Mouse (Mus musculus) urinary bladder, adult 18-20 months (tissue): ENCODE data around the gene Hnrnpf.

Experiments used
- DNase-seq, 2 experiments: peaks; one replicate each; pipeline ENCODE4 v3.0.0; 2022; ENCODE audit warnings: low spot score in 2 of 2, mixed read lengths in 2 of 2

The Hnrnpf gene

GRCm38 (mm10) chr6:117920659-117921640, 20.8 kb downstream of the Hnrnpf start:
- DNase-seq, result no peak

GRCm38 (mm10) chr6:117922041-117922440, 21.9 kb downstream of the Hnrnpf start:
- no peak for DNase-seq

GRCm38 (mm10) chr6:117926871-117927491, 26.9 kb downstream of the Hnrnpf start:
- DNase-seq, result no peak

- DNase-seq, result no peak
Measured at GRCm38 (mm10) chr6:117927955-117928354, 27.8 kb downstream of the Hnrnpf start.

- DNase-seq, result no peak
Measured at GRCm38 (mm10) chr6:117928746-117929145, 28.6 kb downstream of the Hnrnpf start.

- DNase-seq, result no peak
Measured at GRCm38 (mm10) chr6:117929945-117930655, 30.0 kb downstream of the Hnrnpf start.

GRCm38 (mm10) chr6:117932325-117933051, 32.4 kb downstream of the Hnrnpf start:
- no peak for DNase-seq

- DNase-seq, result no peak
Measured at GRCm38 (mm10) chr6:117934301-117934700, 34.2 kb downstream of the Hnrnpf start.

- DNase-seq, result no peak
Measured at GRCm38 (mm10) chr6:117935681-117936612, 35.8 kb downstream of the Hnrnpf start.

- peak in 1 of 2 experiments; percentile 22 for DNase-seq
Measured at GRCm38 (mm10) chr6:117937222-117937932, 37.3 kb downstream of the Hnrnpf start, which contains the start of gene Fxyd4. Gene Fxyd4 (minus strand): TSS chr6:117937692.

GRCm38 (mm10) chr6:117938951-117939350, 38.8 kb downstream of the Hnrnpf start:
- no peak for DNase-seq

- DNase-seq, result no peak
Measured at GRCm38 (mm10) chr6:117942769-117943168, 42.6 kb downstream of the Hnrnpf start.

- DNase-seq, result no peak
Measured at GRCm38 (mm10) chr6:117943899-117944298, 43.8 kb downstream of the Hnrnpf start.

- no peak for DNase-seq
Measured at GRCm38 (mm10) chr6:117952330-117952729, 52.2 kb downstream of the Hnrnpf start.

- DNase-seq, result no peak
Measured at GRCm38 (mm10) chr6:117956161-117956560, 56.0 kb downstream of the Hnrnpf start.

GRCm38 (mm10) chr6:117956851-117957501, 56.9 kb downstream of the Hnrnpf start:
- DNase-seq, result no peak

GRCm38 (mm10) chr6:117963201-117963600, 63.1 kb downstream of the Hnrnpf start:
- no peak for DNase-seq

- no peak for DNase-seq
Measured at GRCm38 (mm10) chr6:117966729-117967128, 66.6 kb downstream of the Hnrnpf start.
